Mouse (Mus musculus): ENCODE data around the gene Anp32a. TPM values are rescaled to one million over a fixed set of nuclear protein-coding genes. Genes with fewer than 3 reads are reported as not detected.

The Anp32a gene
- polyA plus RNA-seq, 1 experiment from 2014 or later: 166 TPM

Other genes starting within 250 kb of the Anp32a start
- gene Glce, start 218.6 kb upstream of the Anp32a start, polyA plus RNA-seq (2016; fragmentation: Nextera tagmentation; extraction: Ambion mirVana): 26.9 and 27.2 TPM in 2 replicates
- gene Spesp1, start 59.1 kb upstream of the Anp32a start, polyA plus RNA-seq (2016; fragmentation: Nextera tagmentation; extraction: Ambion mirVana): not detected in 2 replicates
- gene Coro2b, start 195.8 kb downstream of the Anp32a start, polyA plus RNA-seq (2016; fragmentation: Nextera tagmentation; extraction: Ambion mirVana): 34.2 and 36.9 TPM in 2 replicates

Data from hindbrain, embryonic 12.5 days (tissue).